In the genomic region with DNA sequence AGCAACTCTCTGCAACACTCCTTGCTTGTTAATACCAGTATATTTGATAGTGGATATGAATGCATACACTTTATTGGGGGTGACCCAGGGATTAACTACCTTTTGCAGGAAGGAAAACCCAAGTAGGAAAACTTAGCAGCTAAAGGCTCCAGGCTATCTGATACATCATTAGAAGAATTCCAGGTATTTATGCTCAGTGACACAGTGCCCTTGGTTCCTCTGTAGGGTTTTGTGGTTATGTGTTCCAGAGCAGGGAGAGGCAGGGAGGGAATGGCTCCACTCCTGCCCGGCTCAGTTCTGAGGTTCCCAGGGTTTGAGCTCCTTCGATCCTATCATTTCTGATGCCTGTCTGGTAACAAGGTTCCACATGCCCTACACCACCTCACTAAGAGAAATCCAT, we compare ENCODE assay signal across 16 mouse cellular contexts.
"Had no signal": no experiment of that assay in that cellular context is flagged by ENCODE, and none has a peak within 500 bp of the region (broad histone marks: within the 10 kb centered on the region; RNA-seq: fewer than 3 reads in every experiment).

No protein-coding gene starts in this region.

- ATAC-seq: lung, postnatal 0 days; midbrain, embryonic 13.5 days; midbrain, embryonic 15.5 days had no signal

- DNase-seq: lung, adult 2 months; lung, postnatal 14 days; lung, postnatal 36 days; right cerebral cortex, postnatal 14 days; thymus, adult 2 months; thymus, postnatal 25 days; thymus, postnatal 4 days had no signal

- H3K4me3 ChIP-seq: lung, embryonic 15.5 days; megakaryocyte, embryonic 14.5 days; midbrain, embryonic 13.5 days; midbrain, embryonic 15.5 days; neural tube, embryonic 12.5 days; stomach, embryonic 15.5 days had no signal

- H3K4me1 ChIP-seq: lung, embryonic 15.5 days; midbrain, embryonic 13.5 days; midbrain, embryonic 15.5 days; neural tube, embryonic 12.5 days; stomach, embryonic 15.5 days had no signal

- H3K27me3 ChIP-seq: lung, embryonic 15.5 days; megakaryocyte, embryonic 14.5 days; midbrain, embryonic 13.5 days; midbrain, embryonic 15.5 days; neural tube, embryonic 12.5 days; stomach, embryonic 15.5 days had no signal

- H3K27ac ChIP-seq: lung, embryonic 15.5 days; macrophage; midbrain, embryonic 13.5 days; midbrain, embryonic 15.5 days; neural tube, embryonic 12.5 days; stomach, embryonic 15.5 days; stomach, postnatal 0 days had no signal

- H3K36me3 ChIP-seq: lung, embryonic 15.5 days; midbrain, embryonic 13.5 days; midbrain, embryonic 15.5 days; neural tube, embryonic 12.5 days; stomach, embryonic 15.5 days had no signal
